Mouse (Mus musculus) left cerebral cortex, postnatal 10 days (tissue): Measurements from ENCODE around the gene Zfp607a. TPM values are rescaled to one million over a fixed set of nuclear protein-coding genes. Genes with fewer than 3 reads are reported as not detected.
A peak's percentile ranks its signal among the peaks of the same experiment; 100 is the strongest.

Experiments used
- DNase-seq, 2 experiments: peaks; one replicate each; pipeline ENCODE4 v3.0.0; 2021 to 2022; ENCODE audit warnings: low spot score in 2 of 2, mixed read lengths in 1 of 2; ENCODE audit errors: extremely low spot score in 1 of 2
- intact Hi-C: fragments of 180-260 bp; cut with DNase I; formaldehyde crosslinking; loops from one replicate; pipeline ENCODE4 v1.15.1; 2025
- total RNA-seq, 2 experiments: library from RNA; stranded (reverse); gene quantifications; 2 replicates each; pipeline ENCODE4 v1.2.3; 2021

Gene Zfp607a
- total RNA-seq, 2 experiments from 2014 or later = 2.5 to 3.1 TPM

GRCm38 (mm10) chr7:27928818-27929695 is 71.7 kb downstream of the Zfp607a start, which contains the start of gene Zfp974:
Gene Zfp974 (minus strand): TSS chr7:27929460.
- intact Hi-C loops = no loop called here
- peak; percentile 46 to 86 for DNase-seq

Other genes starting within 250 kb of the Zfp607a start
- gene Ttc9b, start 203.6 kb upstream of the Zfp607a start, total RNA-seq = 100 to 1,000 TPM; 139 to 145 TPM
- gene Map3k10, start 182.9 kb upstream of the Zfp607a start, total RNA-seq = 100 to 1,000 TPM; 220 to 227 TPM
- 1 to 10 TPM; 8.3 to 9.8 TPM for gene Zfp607b, start 168.2 kb upstream of the Zfp607a start, total RNA-seq
- gene Zfp60, start 126.1 kb upstream of the Zfp607a start, total RNA-seq = 10 to 100 TPM; 35.7 to 38.8 TPM
- 1 to 10 TPM; 6.4 to 8.3 TPM for gene Zfp626, start 50.3 kb upstream of the Zfp607a start, total RNA-seq
- gene Zfp59, start 18.9 kb upstream of the Zfp607a start, total RNA-seq = 1 to 10 TPM; 4.0 to 4.6 TPM
- 10 to 100 TPM; 15.6 to 15.9 TPM for gene Zfp974, start 71.9 kb downstream of the Zfp607a start, total RNA-seq
- gene Zfp780b, start 121.6 kb downstream of the Zfp607a start, total RNA-seq = 10 to 100 TPM; 22.1 to 23.8 TPM
- 1 to 10 TPM; 6.0 to 6.5 TPM for gene Zfp850, start 156.6 kb downstream of the Zfp607a start, total RNA-seq
- 100 to 1,000 TPM; 128 to 135 TPM for gene Psmc4, start 192.6 kb downstream of the Zfp607a start, total RNA-seq
- gene Fcgbp, start 213.7 kb downstream of the Zfp607a start, total RNA-seq = under 1 TPM; 0.15 to 0.36 TPM